Comparison of ENCODE assay signal across 8 mouse cellular contexts in genomic region chr6:50220863-50221262, GRCm38 (mm10). TPM values are rescaled to one million over a fixed set of nuclear protein-coding genes. Genes with fewer than 3 reads are reported as not detected.
DNase-seq lines count a peak whose midpoint lies in the region; ATAC-seq lines count a peak whose summit lies in the region.

No protein-coding gene starts in this region.

- no peak overlapping the region for H3K9ac ChIP-seq in forebrain, embryonic 11.5 days (ENCODE audit: low read length)
- no peak overlapping the region for H3K9ac ChIP-seq in forebrain, embryonic 16.5 days (replicated peaks; ENCODE audit: low read depth, low read length)
- H3K9ac ChIP-seq in neural tube, embryonic 15.5 days (replicated peaks): no peak overlapping the region

- no peaks in the 10 kb centered on the region for H3K9me3 ChIP-seq in forebrain, embryonic 11.5 days (ENCODE audit: control insufficient read depth, low read length)
- no peaks in the 10 kb centered on the region for H3K9me3 ChIP-seq in forebrain, embryonic 16.5 days (ENCODE audit: control insufficient read depth, low read length)
- H3K9me3 ChIP-seq in neural tube, embryonic 15.5 days (replicated peaks): no peaks in the 10 kb centered on the region

- peak; percentile 64 for DNase-seq in forebrain, embryonic 11.5 days (ENCODE audit: low spot score)
- peak; percentile 47 for DNase-seq in neural tube, embryonic 10.5 days (ENCODE audit: extremely low spot score, low spot score)
- peak; percentile 16 for DNase-seq in c-Kit-positive CD71-positive TER-119-positive erythroid progenitor cells, embryonic 14.5 days (ENCODE audit: low spot score)
- peak; percentile 53 for DNase-seq in lung, postnatal 14 days
- peak; percentile 56 for DNase-seq in thymus, postnatal 25 days

- no peak overlapping the region for H3K4me3 ChIP-seq in forebrain, embryonic 11.5 days (ENCODE audit: low read depth, low read length)
- H3K4me3 ChIP-seq in forebrain, embryonic 16.5 days (replicated peaks; ENCODE audit: low read length): no peak overlapping the region
- H3K4me3 ChIP-seq in neural tube, embryonic 15.5 days (replicated peaks): no peak overlapping the region

- no peaks in the 10 kb centered on the region for H3K27me3 ChIP-seq in forebrain, embryonic 11.5 days (ENCODE audit: control insufficient read depth, insufficient read depth, low read length)
- no peaks in the 10 kb centered on the region for H3K27me3 ChIP-seq in forebrain, embryonic 16.5 days (replicated peaks; ENCODE audit: control insufficient read depth, insufficient read depth, low read length)
- H3K27me3 ChIP-seq in neural tube, embryonic 15.5 days (replicated peaks): no peaks in the 10 kb centered on the region

- 51% methylated on average over 6 of the region's 6 CpGs for WGBS in forebrain, embryonic 11.5 days
- 48% methylated on average over 6 of the region's 6 CpGs for WGBS in forebrain, embryonic 16.5 days
- 61% methylated on average over 6 of the region's 6 CpGs for WGBS in neural tube, embryonic 15.5 days

- ATAC-seq in forebrain, embryonic 11.5 days (replicated peaks; ENCODE audit: low FRiP score): no peak
- no peak for ATAC-seq in forebrain, embryonic 16.5 days
- ATAC-seq in neural tube, embryonic 15.5 days (ENCODE audit: low FRiP score): no peak
- peak; percentile 47; the same call in 1 of the 2 replicates for ATAC-seq in granulocyte monocyte progenitor cell, adult 5-6 weeks (replicated peaks; ENCODE audit: poor library complexity, severe bottlenecking)

- no peaks in the 10 kb centered on the region for H3K4me1 ChIP-seq in forebrain, embryonic 11.5 days (replicated peaks; ENCODE audit: control insufficient read depth, insufficient read depth, low read length)
- no peaks in the 10 kb centered on the region for H3K4me1 ChIP-seq in forebrain, embryonic 16.5 days (replicated peaks; ENCODE audit: control insufficient read depth, insufficient read depth, low read length)
- H3K4me1 ChIP-seq in neural tube, embryonic 15.5 days: no peaks in the 10 kb centered on the region

- no peaks in the 10 kb centered on the region for H3K36me3 ChIP-seq in forebrain, embryonic 11.5 days (ENCODE audit: control insufficient read depth, insufficient read depth, low read length)
- no peaks in the 10 kb centered on the region for H3K36me3 ChIP-seq in forebrain, embryonic 16.5 days (ENCODE audit: control insufficient read depth, insufficient read depth)
- peaks cover 13% of the 10 kb centered on the region; the same call in 1 of the 2 replicates for H3K36me3 ChIP-seq in neural tube, embryonic 15.5 days

- no peak overlapping the region for H3K27ac ChIP-seq in forebrain, embryonic 11.5 days (ENCODE audit: low read depth, low read length)
- no peak overlapping the region for H3K27ac ChIP-seq in forebrain, embryonic 16.5 days (ENCODE audit: low read length)
- no peak overlapping the region for H3K27ac ChIP-seq in neural tube, embryonic 15.5 days (replicated peaks)

- no peak overlapping the region for H3K4me2 ChIP-seq in forebrain, embryonic 11.5 days (ENCODE audit: low read depth, low read length, severe bottlenecking)
- no peak overlapping the region for H3K4me2 ChIP-seq in forebrain, embryonic 16.5 days (ENCODE audit: low read length)
- H3K4me2 ChIP-seq in neural tube, embryonic 15.5 days: no peak overlapping the region

RNA-seq across cellular contexts. Expression of gene Gsdme, which starts 42.8 kb away (rescaled TPM):
- 57.6 and 62.3 TPM in 2 replicates for polyA plus RNA-seq in forebrain, embryonic 11.5 days (2014; fragmentation: Nextera tagmentation; extraction: Ambion mirVana)
- polyA plus RNA-seq in forebrain, embryonic 16.5 days (2015; fragmentation: Nextera tagmentation; extraction: Ambion mirVana): 96.1 and 102 TPM in 2 replicates
- 76.3 and 86.0 TPM in 2 replicates for polyA plus RNA-seq in neural tube, embryonic 15.5 days (2015; fragmentation: Nextera tagmentation; extraction: Ambion mirVana)
- total RNA-seq in granulocyte monocyte progenitor cell, adult 5-6 weeks (2014; fragmentation: Nextera tagmentation): 4.4 and 7.4 TPM in 2 replicates
- total RNA-seq in granulocyte monocyte progenitor cell, adult 5-6 weeks (2017): 6.4 and 11.0 TPM in 2 replicates
